Mouse (Mus musculus): Measurements from ENCODE around the gene Pfkfb1. TPM values are rescaled to one million over a fixed set of nuclear protein-coding genes. Genes with fewer than 3 reads are reported as not detected.

Pfkfb1 gene
- total RNA-seq, 4 experiments from 2014 or later, result 8.7 to 25.6 (median 15.1) TPM

GRCm38 (mm10) chrX:150677505-150677904, 89.5 kb downstream of the Pfkfb1 start:
- no peak for DNase-seq (ENCODE audit: low spot score)

Small RNA genes lying within 50 kb of the gene (microRNA-seq; reads per million reads assigned to microRNA genes)
- gene Mir3620, result not detected

Other genes starting within 250 kb of the Pfkfb1 start
- 1 to 10 TPM; 3.8 to 4.5 (median 4.3) TPM for gene Tmem29, start 129.1 kb upstream of the Pfkfb1 start, total RNA-seq (2022)
- gene Alas2, start 40.9 kb upstream of the Pfkfb1 start, total RNA-seq (2022), result 100 to 1,000 TPM in 1 of 4 experiments, 10 to 100 TPM in 3; 20.9 to 126 (median 34.0) TPM
- gene Apex2, start 1.6 kb downstream of the Pfkfb1 start, total RNA-seq (2022), result 10 to 100 TPM in 1 of 4 experiments, 1 to 10 TPM in 3; 5.8 to 10.2 (median 9.1) TPM
- 1 to 10 TPM in 1 of 4 experiments, under 1 TPM in 3; 0.44 to 1.0 (median 0.54) TPM for gene Tro, start 69.4 kb downstream of the Pfkfb1 start, total RNA-seq (2022)
- gene Maged2, start 226.1 kb downstream of the Pfkfb1 start, total RNA-seq (2022), result 10 to 100 TPM; 20.7 to 29.9 (median 24.2) TPM

Measured in heart, adult 8-10 months (tissue).